In the genomic region with DNA sequence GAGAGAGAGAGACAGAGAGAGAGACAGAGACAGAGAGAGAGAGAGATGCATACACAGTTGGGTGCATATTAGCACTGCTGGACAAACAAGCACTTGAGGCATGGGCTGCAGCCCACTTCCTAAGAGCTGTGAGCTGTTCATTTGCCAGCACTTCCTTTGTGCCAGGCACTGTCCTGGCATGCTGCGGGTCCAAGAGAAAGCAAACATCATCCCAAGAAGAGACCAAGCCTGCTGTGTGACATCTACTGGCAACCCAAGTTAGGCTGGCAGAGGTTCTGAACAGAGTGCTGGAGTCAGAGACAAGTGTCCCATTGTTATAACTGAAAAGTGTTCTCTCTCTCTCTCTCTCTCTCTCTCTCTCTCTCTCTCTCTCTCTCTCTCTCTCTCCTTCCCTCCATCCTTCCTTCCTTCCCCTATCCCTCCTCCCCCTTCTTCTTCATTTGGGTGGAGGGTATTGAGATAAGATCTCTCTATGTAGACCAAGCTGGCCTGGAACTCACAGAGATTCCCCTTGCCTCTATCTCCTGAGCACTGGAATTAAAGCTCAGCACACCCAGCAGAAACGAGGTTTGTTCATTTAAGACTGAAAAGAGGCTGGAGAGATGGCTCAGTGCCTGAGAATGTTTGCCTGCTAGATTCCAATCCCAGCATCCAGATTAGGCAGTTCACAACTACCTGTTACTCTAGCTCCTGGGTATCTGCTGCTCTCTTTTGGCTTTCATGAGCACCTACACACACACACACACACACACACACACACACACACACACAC, we compare ENCODE assay signal across 16 mouse cellular contexts. TPM values are rescaled to one million over a fixed set of nuclear protein-coding genes. Genes with fewer than 3 reads are reported as not detected.
DNase-seq lines count a peak whose midpoint lies in the region; ATAC-seq lines count a peak whose summit lies in the region.
"Had no signal": no experiment of that assay in that cellular context is flagged by ENCODE, and none has a peak within 500 bp of the region (broad histone marks: within the 10 kb centered on the region; RNA-seq: fewer than 3 reads in every experiment).

No protein-coding gene starts in this region.

- WGBS in forebrain, embryonic 13.5 days = 46% methylated on average over 2 of the region's 2 CpGs
- 66% methylated on average over 2 of the region's 2 CpGs for WGBS in forebrain, embryonic 10.5 days
- WGBS in hindbrain, embryonic 12.5 days = 69% methylated on average over 2 of the region's 2 CpGs

- intact Hi-C loops in left cerebral cortex, postnatal 4 days (cut with DNase I) = no loop called here

- H3K4me3 ChIP-seq in forebrain, embryonic 13.5 days = no peak overlapping the region
- H3K4me3 ChIP-seq in forebrain, embryonic 10.5 days = no peak overlapping the region
- no peak overlapping the region for H3K4me3 ChIP-seq in hindbrain, embryonic 12.5 days

- H3K4me1 ChIP-seq in forebrain, embryonic 13.5 days = peaks cover 12% of the 10 kb centered on the region
- peaks cover 10% of the 10 kb centered on the region for H3K4me1 ChIP-seq in forebrain, embryonic 10.5 days
- peaks cover 10% of the 10 kb centered on the region for H3K4me1 ChIP-seq in hindbrain, embryonic 12.5 days

- H3K4me2 ChIP-seq in forebrain, embryonic 13.5 days = no peak overlapping the region
- H3K4me2 ChIP-seq in hindbrain, embryonic 12.5 days (replicated peaks) = no peak overlapping the region
- H3K4me2 ChIP-seq: heart, embryonic 11.5 days had no signal

- no peak for DNase-seq in forebrain, embryonic 10.5 days (ENCODE audit: extremely low spot score, low spot score)
- peak; percentile 88 for DNase-seq in brain, adult 2 months (ENCODE audit: low read depth, low spot score)
- DNase-seq in left cerebral cortex, postnatal 4 days = peak; percentile 69
- no peak for DNase-seq in adrenal gland, adult 18-20 months (ENCODE audit: low spot score in 2 of 2)
- no peak for DNase-seq in thymus, adult 18-20 months
- DNase-seq in lung, postnatal 10 days = no peak

- H3K9ac ChIP-seq in forebrain, embryonic 13.5 days = no peak overlapping the region
- no peak overlapping the region for H3K9ac ChIP-seq in hindbrain, embryonic 12.5 days

- H3K27me3 ChIP-seq in forebrain, embryonic 13.5 days = no peaks in the 10 kb centered on the region
- no peaks in the 10 kb centered on the region for H3K27me3 ChIP-seq in forebrain, embryonic 10.5 days (ENCODE audit: poor library complexity, severe bottlenecking)
- H3K27me3 ChIP-seq in hindbrain, embryonic 12.5 days = no peaks in the 10 kb centered on the region

- peak; percentile 21; the same call in 1 of the 2 replicates for ATAC-seq in forebrain, embryonic 13.5 days
- ATAC-seq in hindbrain, embryonic 12.5 days (ENCODE audit: low FRiP score) = no peak
- ATAC-seq: activated CD4-positive, CD25-positive, alpha-beta regulatory T cell, adult 4 months had no signal

- no peak overlapping the region for H3K27ac ChIP-seq in forebrain, embryonic 13.5 days
- no peak overlapping the region for H3K27ac ChIP-seq in forebrain, embryonic 10.5 days
- 0 out of 2 replicates have a peak overlapping the region, but pooled peaks have one; percentile 2 for H3K27ac ChIP-seq in hindbrain, embryonic 12.5 days
- H3K27ac ChIP-seq: stomach, postnatal 0 days had no signal

- no peaks in the 10 kb centered on the region for H3K9me3 ChIP-seq in forebrain, embryonic 13.5 days (replicated peaks)
- H3K9me3 ChIP-seq in forebrain, embryonic 10.5 days = no peaks in the 10 kb centered on the region
- no peaks in the 10 kb centered on the region for H3K9me3 ChIP-seq in hindbrain, embryonic 12.5 days (replicated peaks)
- H3K9me3 ChIP-seq: G1E had no signal

- H3K36me3 ChIP-seq in forebrain, embryonic 13.5 days (ENCODE audit: poor library complexity, severe bottlenecking) = no peaks in the 10 kb centered on the region
- no peaks in the 10 kb centered on the region for H3K36me3 ChIP-seq in forebrain, embryonic 10.5 days (replicated peaks)
- H3K36me3 ChIP-seq in hindbrain, embryonic 12.5 days = no peaks in the 10 kb centered on the region
- H3K36me3 ChIP-seq: G1E had no signal

RNA-seq across cellular contexts. Expression of a gene that starts 42.6 kb away (rescaled TPM):
- polyA plus RNA-seq in forebrain, embryonic 13.5 days (2015; fragmentation: Nextera tagmentation; extraction: Ambion mirVana) = not detected in 2 replicates
- polyA plus RNA-seq in forebrain, embryonic 10.5 days (2016; fragmentation: Nextera tagmentation; extraction: Ambion mirVana) = not detected in 2 replicates
- not detected in 2 replicates for polyA plus RNA-seq in hindbrain, embryonic 12.5 days (2016; fragmentation: Nextera tagmentation; extraction: Ambion mirVana)
- total RNA-seq in left cerebral cortex, postnatal 4 days (2021) = not detected
- not detected for total RNA-seq in adrenal gland, adult 18-20 months (2021)
- total RNA-seq: G1E; gastrocnemius, adult 18-20 months had no signal
- polyA plus RNA-seq: activated CD4-positive, CD25-positive, alpha-beta regulatory T cell, adult 4 months; embryonic facial prominence, embryonic 14.5 days; G1E; heart, embryonic 11.5 days; limb, embryonic 14.5 days; lung, postnatal 0 days; stomach, postnatal 0 days had no signal

Comparison
In these comparisons a context has a peak if more than half of its experiments do, and no peak if none do; other contexts are left out.
1. DNase-seq: peak in brain, adult 2 months (single experiment) and left cerebral cortex, postnatal 4 days (single experiment); none in forebrain, embryonic 10.5 days (single experiment), adrenal gland, adult 18-20 months (0 of 2), thymus, adult 18-20 months (0 of 2) and lung, postnatal 10 days (single experiment).